In the genomic region with DNA sequence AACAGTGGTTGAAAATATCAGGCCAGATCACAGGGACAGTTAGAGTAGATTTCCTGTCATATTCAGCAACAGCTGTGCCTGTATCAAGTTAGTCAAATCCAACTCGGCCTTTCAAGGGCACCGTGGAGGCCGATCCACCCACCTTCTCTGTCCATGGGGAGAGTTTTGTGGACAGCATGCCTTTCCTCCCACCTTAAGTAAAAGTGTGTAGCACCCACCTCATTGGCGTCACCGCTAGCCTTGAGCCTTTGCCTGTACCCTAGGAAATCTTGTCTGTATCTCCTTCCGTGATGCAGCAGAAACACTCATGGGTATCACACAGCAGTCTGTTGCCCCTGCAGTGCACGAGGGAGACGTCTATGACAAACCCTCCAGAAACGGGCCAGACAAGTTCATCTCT, we compare ENCODE assay signal across 36 mouse cellular contexts. TPM values are rescaled to one million over a fixed set of nuclear protein-coding genes. Genes with fewer than 3 reads are reported as not detected.
"Had no signal": no experiment of that assay in that cellular context is flagged by ENCODE, and none has a peak within 500 bp of the region (broad histone marks: within the 10 kb centered on the region; RNA-seq: fewer than 3 reads in every experiment).

No protein-coding gene starts in this region.

- ATAC-seq: liver, embryonic 12.5 days; liver, postnatal 0 days; lung, postnatal 0 days; midbrain, embryonic 15.5 days; midbrain, embryonic 16.5 days had no signal

- H3K36me3 ChIP-seq: limb, embryonic 10.5 days; limb, embryonic 12.5 days; limb, embryonic 13.5 days; limb, embryonic 15.5 days; liver, embryonic 12.5 days; liver, embryonic 13.5 days; liver, embryonic 15.5 days; lung, embryonic 15.5 days; midbrain, embryonic 10.5 days; midbrain, embryonic 12.5 days; midbrain, embryonic 15.5 days had no signal

- H3K9me3 ChIP-seq: limb, embryonic 10.5 days; limb, embryonic 12.5 days; limb, embryonic 15.5 days; liver, embryonic 12.5 days; liver, embryonic 13.5 days; liver, embryonic 15.5 days; lung, embryonic 15.5 days; midbrain, embryonic 10.5 days; midbrain, embryonic 12.5 days; midbrain, embryonic 15.5 days had no signal

- H3K4me1 ChIP-seq: limb, embryonic 10.5 days; limb, embryonic 12.5 days; limb, embryonic 15.5 days; liver, embryonic 12.5 days; liver, embryonic 13.5 days; liver, embryonic 15.5 days; lung, embryonic 15.5 days; megakaryocyte, embryonic 14.5 days; midbrain, embryonic 10.5 days; midbrain, embryonic 12.5 days; midbrain, embryonic 15.5 days had no signal

- DNase-seq: left cerebral cortex, postnatal 4 days; liver; liver, embryonic 13.5 days; liver, postnatal 0 days; lung, adult 18-20 months; lung, adult 2 months; lung, embryonic 14.5 days; lung, postnatal 10 days; lung, postnatal 14 days; lung, postnatal 36 days; lung, postnatal 4 days; midbrain, embryonic 14.5 days had no signal

- H3K4me3 ChIP-seq: left cerebral cortex, adult 2 months; limb, embryonic 10.5 days; limb, embryonic 12.5 days; limb, embryonic 13.5 days; limb, embryonic 15.5 days; liver, embryonic 12.5 days; liver, embryonic 13.5 days; liver, embryonic 15.5 days; lung, embryonic 15.5 days; megakaryocyte, embryonic 14.5 days; midbrain, embryonic 10.5 days; midbrain, embryonic 12.5 days; midbrain, embryonic 15.5 days had no signal

- H3K9ac ChIP-seq: limb, embryonic 12.5 days; limb, embryonic 13.5 days; limb, embryonic 15.5 days; liver, embryonic 12.5 days; liver, embryonic 13.5 days; liver, embryonic 14.5 days; liver, embryonic 15.5 days; liver, postnatal 0 days; lung, embryonic 14.5 days; lung, embryonic 15.5 days; midbrain, embryonic 12.5 days; midbrain, embryonic 15.5 days had no signal

- H3K27ac ChIP-seq: left cerebral cortex, adult 2 months; limb, embryonic 10.5 days; limb, embryonic 12.5 days; limb, embryonic 13.5 days; limb, embryonic 15.5 days; liver, embryonic 12.5 days; liver, embryonic 13.5 days; liver, embryonic 14.5 days; liver, embryonic 15.5 days; lung, embryonic 15.5 days; macrophage; midbrain, embryonic 10.5 days; midbrain, embryonic 12.5 days; midbrain, embryonic 15.5 days had no signal

- H3K4me2 ChIP-seq: limb, embryonic 12.5 days; limb, embryonic 13.5 days; limb, embryonic 15.5 days; liver, embryonic 11.5 days; liver, embryonic 12.5 days; liver, embryonic 13.5 days; liver, embryonic 15.5 days; lung, embryonic 14.5 days; lung, embryonic 15.5 days; midbrain, embryonic 11.5 days; midbrain, embryonic 12.5 days; midbrain, embryonic 15.5 days had no signal

- H3K27me3 ChIP-seq: limb, embryonic 12.5 days; limb, embryonic 13.5 days; limb, embryonic 15.5 days; liver, embryonic 12.5 days; liver, embryonic 13.5 days; liver, embryonic 15.5 days; lung, embryonic 15.5 days; megakaryocyte, embryonic 14.5 days; midbrain, embryonic 12.5 days; midbrain, embryonic 15.5 days had no signal

RNA-seq across cellular contexts. Expression of a gene that starts 1.0 kb away (rescaled TPM):
- total RNA-seq: megakaryocyte progenitor cell, adult 5-6 weeks; megakaryocyte, adult 5-6 weeks; megakaryocyte-erythroid progenitor cell, adult 5-6 weeks; monocyte, adult 5-6 weeks had no signal
- polyA plus RNA-seq: limb, embryonic 10.5 days; liver, adult 2 months; liver, embryonic 11.5 days; liver, embryonic 12.5 days; liver, embryonic 13.5 days; liver, embryonic 14.5 days; liver, postnatal 0 days; lung, embryonic 14.5 days; lung, embryonic 16.5 days; lung, postnatal 0 days; macrophage; midbrain, embryonic 10.5 days; midbrain, embryonic 11.5 days had no signal

RNA-seq across cellular contexts. Expression of a gene that starts 36.9 kb away (rescaled TPM):
- total RNA-seq: megakaryocyte progenitor cell, adult 5-6 weeks; megakaryocyte, adult 5-6 weeks; megakaryocyte-erythroid progenitor cell, adult 5-6 weeks; monocyte, adult 5-6 weeks had no signal
- polyA plus RNA-seq: liver, adult 2 months; lung, embryonic 14.5 days; lung, embryonic 16.5 days; lung, postnatal 0 days; macrophage; midbrain, embryonic 10.5 days; midbrain, embryonic 11.5 days; midbrain, embryonic 12.5 days had no signal

RNA-seq across cellular contexts. Expression of a gene that starts 40.1 kb away (rescaled TPM):
- total RNA-seq: liver, adult 2 months; megakaryocyte progenitor cell, adult 5-6 weeks; megakaryocyte, adult 5-6 weeks; megakaryocyte-erythroid progenitor cell, adult 5-6 weeks; monocyte, adult 5-6 weeks had no signal
- polyA plus RNA-seq: liver, adult 2 months; liver, embryonic 11.5 days; macrophage; midbrain, embryonic 10.5 days; midbrain, embryonic 11.5 days had no signal
